Mouse (Mus musculus) ES-E14 (cell line): ENCODE measurements around the gene St6galnac3.

Source experiments
- CHD2 ChIP-seq: IDR thresholded peaks from 2 replicates; pipeline ENCODE4 v1.6.1; 2014; ENCODE audit warnings: mild to moderate bottlenecking, low read depth, low read length, inconsistent platforms
- MAFK ChIP-seq: IDR thresholded peaks from 2 replicates; pipeline ENCODE4 v1.6.1; 2014; ENCODE audit warnings: mild to moderate bottlenecking, low read depth, low read length, inconsistent platforms; ENCODE audit not compliant: insufficient read depth
- ZNF384 ChIP-seq: IDR thresholded peaks from 2 replicates; pipeline ENCODE4 v1.6.1; 2012; ENCODE audit warnings: low read depth, low read length, inconsistent platforms

- TF ChIP-seq ZNF384 (no peak), MAFK (no peak), CHD2 (no peak)
Observed at GRCm38 (mm10) chr3:153436076-153437021, 288.6 kb downstream of the St6galnac3 start.
